Mouse (Mus musculus) layer of hippocampus, postnatal 25 days (tissue): Measurements from ENCODE around the gene Nsa2. TPM values are rescaled to one million over a fixed set of nuclear protein-coding genes. Genes with fewer than 3 reads are reported as not detected.

Source experiments
- DNase-seq, 2 experiments: peaks; one replicate each; pipeline ENCODE4 v3.0.0; 2022; ENCODE audit warnings: mixed read lengths in 2 of 2, low spot score in 1 of 2; ENCODE audit errors: extremely low spot score in 1 of 2
- total RNA-seq, 2 experiments: library from RNA; stranded (reverse); gene quantifications; 2 replicates each; pipeline ENCODE4 v1.2.3; 2021

The Nsa2 gene
- total RNA-seq, 2 experiments from 2014 or later, result 52.2 to 54.3 TPM

DNA sequence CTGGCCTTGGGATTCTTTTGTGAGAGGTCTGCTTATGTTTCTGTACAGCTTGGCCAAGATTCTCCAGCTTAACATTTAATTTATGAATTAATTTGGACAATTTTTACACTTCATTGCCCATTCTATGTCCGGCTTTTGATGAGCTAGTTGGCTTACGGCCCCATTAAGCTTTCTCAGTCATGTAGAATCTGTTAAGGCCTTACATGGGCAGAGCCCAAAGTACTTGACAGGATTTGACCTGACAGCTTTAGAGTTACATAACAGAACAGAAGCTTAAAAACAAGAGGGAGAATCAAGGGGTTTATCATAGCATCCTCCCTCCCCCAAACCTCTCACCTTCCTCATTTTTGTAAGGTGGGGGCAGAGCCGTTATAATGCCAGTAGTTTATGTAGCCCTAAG lies 49.6 kb downstream of the Nsa2 start:
- DNase-seq, result no peak

DNA sequence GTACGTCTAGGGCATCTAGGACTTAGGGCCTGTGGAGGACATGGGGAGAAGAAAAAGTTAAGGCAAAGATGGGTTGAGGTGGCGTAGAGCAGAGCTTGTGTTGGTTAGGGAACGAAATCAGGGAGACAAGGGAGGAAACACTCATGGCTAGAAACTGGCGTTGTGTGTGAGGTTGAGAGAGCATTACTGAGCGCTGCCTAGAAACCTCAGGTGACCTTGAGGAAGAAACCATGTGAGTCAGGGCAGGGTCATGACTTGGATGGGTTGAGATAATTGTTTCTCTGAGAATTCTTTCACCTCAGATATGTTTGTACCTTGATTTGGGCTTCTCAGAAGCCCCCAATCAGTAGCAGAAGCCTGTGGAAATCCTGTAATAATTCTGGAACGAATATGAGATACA lies 50.3 kb downstream of the Nsa2 start:
- DNase-seq, result no peak

DNA sequence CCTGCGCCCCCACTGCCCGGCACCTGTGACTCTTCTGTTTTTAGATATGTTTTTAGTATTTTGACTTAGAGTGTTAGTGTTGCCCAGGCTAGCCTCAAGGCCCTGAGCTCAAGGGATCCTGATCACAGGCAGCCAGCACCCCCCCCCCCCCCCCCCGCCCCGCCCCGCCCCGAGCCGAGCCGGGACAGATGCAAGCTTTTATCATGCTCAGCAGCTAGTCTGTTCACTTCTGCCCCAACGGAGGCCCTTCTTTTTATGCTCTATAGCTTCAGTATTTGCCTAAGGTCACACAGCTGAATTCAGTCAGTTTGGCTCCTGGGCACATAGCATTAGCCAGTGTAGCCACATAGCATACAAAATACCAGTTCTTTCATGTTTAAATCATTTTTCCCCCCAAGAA lies 51.4 kb downstream of the Nsa2 start:
- no peak for DNase-seq

DNA sequence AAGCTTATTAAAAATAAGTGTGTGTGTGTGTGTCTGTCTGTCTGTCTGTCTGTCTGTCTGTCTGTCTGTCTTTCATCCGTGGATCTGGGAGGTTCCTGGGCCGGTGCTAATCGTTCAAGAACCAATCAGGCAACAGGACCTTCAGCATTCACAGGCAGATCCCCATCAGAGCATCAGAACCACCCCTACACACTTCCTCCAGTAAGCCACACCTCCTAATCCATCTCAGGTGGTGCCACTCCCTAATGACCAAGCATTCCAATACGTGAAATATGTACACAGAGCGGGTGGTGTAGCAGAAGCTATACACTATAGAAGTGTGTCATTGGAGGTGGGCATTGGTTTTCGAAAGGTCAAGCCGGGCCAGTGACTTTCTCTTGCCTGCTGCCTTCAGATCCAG lies 55.3 kb downstream of the Nsa2 start:
- no peak for DNase-seq

DNA sequence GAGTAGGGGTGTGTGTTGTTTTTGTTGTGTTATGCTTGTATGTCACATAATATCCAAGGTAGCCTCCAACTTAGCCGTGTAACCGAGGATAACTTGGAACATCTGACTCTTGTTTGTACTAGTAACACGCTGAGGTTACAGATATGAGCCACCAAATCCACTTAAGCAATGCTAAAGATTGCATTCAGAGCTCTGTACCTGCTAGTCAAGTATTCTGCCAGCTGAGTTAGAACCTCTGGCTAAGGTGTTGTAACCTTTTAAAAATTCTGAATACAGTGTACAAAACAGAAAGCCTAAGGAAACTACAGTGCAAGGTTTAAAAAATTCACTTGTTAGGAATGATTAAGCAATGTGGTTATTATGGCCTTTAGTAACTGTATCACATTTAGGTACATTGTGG lies 57.1 kb downstream of the Nsa2 start:
- no peak for DNase-seq

DNA sequence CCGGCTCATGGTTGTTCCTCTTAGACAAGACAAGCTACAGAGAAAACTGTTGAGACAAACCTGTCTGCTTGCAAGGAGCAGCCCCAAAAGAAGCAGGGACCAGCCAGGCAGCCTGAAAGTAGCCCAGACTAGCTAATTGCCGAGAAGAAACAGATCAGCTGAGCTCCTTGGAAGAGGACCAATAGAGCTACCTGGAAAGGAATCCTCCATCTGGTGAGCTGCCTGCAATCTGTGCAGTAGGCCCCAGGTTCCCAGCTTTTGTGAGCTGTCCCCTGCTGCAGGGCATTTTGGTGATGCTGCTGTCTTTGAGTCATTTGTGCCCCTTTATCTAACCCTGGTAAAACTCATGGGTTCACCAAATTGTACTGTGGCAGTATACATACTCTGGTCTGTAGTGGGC lies 57.5 kb downstream of the Nsa2 start:
- no peak for DNase-seq

Other genes with a start within 250 kb of the Nsa2 start
- 1 to 10 TPM; 1.6 to 2.4 TPM for gene Gcnt4, start 213.2 kb downstream of the Nsa2 start, total RNA-seq
- gene 1700029F12Rik, start 103.6 kb downstream of the Nsa2 start, total RNA-seq, result not detected
- 10 to 100 TPM; 35.2 to 36.9 TPM for gene Fam169a, start 70.7 kb downstream of the Nsa2 start, total RNA-seq
- gene Gm6169, start 38.7 kb downstream of the Nsa2 start, total RNA-seq, result 1 to 10 TPM in 1 of 2 experiments, not detected in 1; 1.2 TPM
- gene Gfm2, start within 50 bp of the Nsa2 start, total RNA-seq, result 10 to 100 TPM; 25.1 to 29.6 TPM
- gene Hexb, start 60.4 kb upstream of the Nsa2 start, total RNA-seq, result 100 to 1,000 TPM; 122 to 135 TPM
- 100 to 1,000 TPM; 670 to 691 TPM for gene Enc1, start 103.2 kb upstream of the Nsa2 start, total RNA-seq